8 mouse cellular contexts compared by ENCODE assay signal in genomic region chr13:70637662-70638291, GRCm38 (mm10). TPM values are rescaled to one million over a fixed set of nuclear protein-coding genes. Genes with fewer than 3 reads are reported as not detected.
DNase-seq lines count a peak whose midpoint lies in the region; ATAC-seq lines count a peak whose summit lies in the region.

No protein-coding gene starts in this region.

- peak overlapping the region; percentile 90 for H3K9ac ChIP-seq in hindbrain, embryonic 11.5 days (ENCODE audit: low read depth, low read length)

- no peaks in the 10 kb centered on the region for H3K9me3 ChIP-seq in hindbrain, embryonic 11.5 days (ENCODE audit: control insufficient read depth, low read length)

- peak; percentile 97 for ATAC-seq in frontal cortex, adult (ENCODE audit: low TSS enrichment)
- peak; percentile 97 for ATAC-seq in hindbrain, embryonic 11.5 days (ENCODE audit: low FRiP score)

- peak overlapping the region; percentile 76 for H3K27ac ChIP-seq in hindbrain, embryonic 11.5 days (ENCODE audit: low read depth, low read length)

- peak overlapping the region; percentile 48 for H3K4me2 ChIP-seq in hindbrain, embryonic 11.5 days (replicated peaks; ENCODE audit: low read depth, low read length)

- no peaks in the 10 kb centered on the region for H3K36me3 ChIP-seq in hindbrain, embryonic 11.5 days (ENCODE audit: control insufficient read depth, insufficient read depth, low read length)

- H3K4me1 ChIP-seq in hindbrain, embryonic 11.5 days (replicated peaks; ENCODE audit: control insufficient read depth, insufficient read depth, low read length): no peaks in the 10 kb centered on the region; the same call in 1 of the 2 replicates

- H3K27me3 ChIP-seq in hindbrain, embryonic 11.5 days (ENCODE audit: control insufficient read depth, insufficient read depth, low read length): no peaks in the 10 kb centered on the region; the same call in 1 of the 2 replicates

- peak overlapping the region; percentile 90 for H3K4me3 ChIP-seq in hindbrain, embryonic 11.5 days (ENCODE audit: low read depth, low read length)

- WGBS in hindbrain, embryonic 11.5 days: under 1% methylated on average over 42 of the region's 42 CpGs

- DNase-seq in MN1 (ENCODE audit: low spot score): peak; percentile 96
- peak; percentile 96 for DNase-seq in cerebellum, adult 9-10 months
- peak; percentile 95 for DNase-seq in hindbrain, embryonic 11.5 days (ENCODE audit: low spot score)
- DNase-seq in layer of hippocampus, postnatal 10 days (ENCODE audit: low spot score in 2 of 2): peak; percentile 95 to 96
- peak; percentile 98 for DNase-seq in lung, postnatal 10 days
- peak; percentile 92 for DNase-seq in ovary, postnatal 36 days (ENCODE audit: low spot score)
- peak; percentile 92 for DNase-seq in thymus, postnatal 25 days

RNA-seq across cellular contexts. Expression of gene Ice1, which starts 0.3 kb away (rescaled TPM):
- polyA plus RNA-seq in hindbrain, embryonic 11.5 days (2014; fragmentation: Nextera tagmentation; extraction: Ambion mirVana): 26.8 and 28.4 TPM in 2 replicates
- 10 to 100 TPM; 70.9 to 80.0 TPM for total RNA-seq in layer of hippocampus, postnatal 10 days (2021)

Comparison
In these comparisons a context has a peak if more than half of its experiments do, and no peak if none do; other contexts are left out.
1. Peak in every context shown above with its lines: DNase-seq, ATAC-seq, H3K4me3 ChIP-seq and H3K27ac ChIP-seq.